Mouse (Mus musculus): ENCODE measurements around the gene Narf. TPM values are rescaled to one million over a fixed set of nuclear protein-coding genes. Genes with fewer than 3 reads are reported as not detected.
A peak's percentile ranks its signal among the peaks of the same experiment; 100 is the strongest.

Gene Narf
- polyA plus RNA-seq, 1 experiment: 4.0 TPM

DNA sequence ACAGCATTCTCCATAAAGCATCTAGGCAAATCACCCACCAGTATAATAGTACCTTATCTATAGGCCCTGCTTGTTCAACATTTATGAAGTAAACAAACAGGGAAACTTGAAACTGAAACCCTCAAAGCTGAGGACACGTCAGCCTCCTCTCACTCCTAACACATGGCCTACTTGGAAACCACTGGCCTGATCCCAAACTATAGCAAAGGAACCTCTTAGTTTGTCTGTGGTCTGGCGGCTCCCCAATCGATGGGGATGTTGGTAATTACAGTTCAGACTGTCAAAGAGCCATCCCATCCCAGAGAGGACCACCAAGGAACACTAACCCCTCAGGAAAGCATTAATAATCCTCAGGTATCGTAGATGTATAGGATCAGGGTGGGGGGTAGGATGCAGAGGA, 37.2 kb upstream of the Narf start:
- H3K36me3 ChIP-seq (ENCODE audit: control insufficient read depth, insufficient read depth): no peaks in the 10 kb centered on the region
- H3K4me3 ChIP-seq (ENCODE audit: insufficient read depth, poor library complexity, severe bottlenecking): no peak overlapping the region
- no peaks in the 10 kb centered on the region for H3K27me3 ChIP-seq (ENCODE audit: control insufficient read depth, insufficient read depth, insufficient read length)
- no peaks in the 10 kb centered on the region for H3K79me2 ChIP-seq (ENCODE audit: control insufficient read depth, insufficient read depth)
- H3ac ChIP-seq (ENCODE audit: control insufficient read depth, insufficient read length, low read depth): no peak overlapping the region
- TF ChIP-seq CTCF (IDR thresholded peaks at IDR 0.05; ENCODE audit: control insufficient read depth, insufficient read depth, insufficient read length): no peak
- no peak for TF ChIP-seq CEBPB (IDR thresholded peaks at IDR 0.05; ENCODE audit: low read depth)
- no peak for TF ChIP-seq MYOG (IDR thresholded peaks at IDR 0.05; ENCODE audit: control insufficient read depth, extremely low read depth, insufficient read length)
- no peak for TF ChIP-seq USF1 (IDR thresholded peaks at IDR 0.05; ENCODE audit: low read depth)
- no peak for TF ChIP-seq MAX (IDR thresholded peaks at IDR 0.05)
- no peak for TF ChIP-seq MYOD1 (IDR thresholded peaks at IDR 0.05; ENCODE audit: control insufficient read depth, insufficient read length, low read depth)
- no peak for TF ChIP-seq FOSL1 (IDR thresholded peaks at IDR 0.05; ENCODE audit: insufficient read depth, low read length, poor library complexity, severe bottlenecking)
- no peaks in the 10 kb centered on the region for H3K79me3 ChIP-seq (ENCODE audit: low read depth)

DNA sequence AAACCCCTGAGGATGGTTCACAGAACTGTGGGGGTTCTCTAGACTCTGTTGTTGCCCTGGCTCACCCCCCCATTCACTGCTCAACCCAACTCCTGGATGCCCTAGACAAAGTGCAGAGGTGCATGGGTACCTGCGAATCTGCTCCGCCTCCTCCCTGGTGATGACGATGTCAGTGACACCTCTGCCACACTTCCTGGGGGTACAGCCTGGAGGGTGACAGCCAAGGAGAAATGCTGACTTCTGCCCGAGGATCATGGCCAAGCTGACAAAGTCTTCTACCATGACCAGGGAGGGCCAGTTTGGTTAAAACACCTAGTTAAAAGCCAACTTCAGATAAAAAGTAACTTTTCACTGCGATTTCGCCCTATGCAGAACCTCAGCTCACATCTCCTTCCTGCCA, 36.3 kb upstream of the Narf start:
- Histone ChIP-seq H3K79me3 (ENCODE audit: low read depth) (no peaks in the 10 kb centered on the region), H3K36me3 (ENCODE audit: control insufficient read depth, insufficient read depth) (no peaks in the 10 kb centered on the region), H3K4me3 (ENCODE audit: insufficient read depth, poor library complexity, severe bottlenecking) (no peak overlapping the region), H3K79me2 (ENCODE audit: control insufficient read depth, insufficient read depth) (no peaks in the 10 kb centered on the region), H3K27me3 (ENCODE audit: control insufficient read depth, insufficient read depth, insufficient read length) (no peaks in the 10 kb centered on the region), H3ac (ENCODE audit: control insufficient read depth, insufficient read length, low read depth) (no peak overlapping the region)
- TF ChIP-seq USF1 (IDR thresholded peaks at IDR 0.05; ENCODE audit: low read depth): no peak

DNA sequence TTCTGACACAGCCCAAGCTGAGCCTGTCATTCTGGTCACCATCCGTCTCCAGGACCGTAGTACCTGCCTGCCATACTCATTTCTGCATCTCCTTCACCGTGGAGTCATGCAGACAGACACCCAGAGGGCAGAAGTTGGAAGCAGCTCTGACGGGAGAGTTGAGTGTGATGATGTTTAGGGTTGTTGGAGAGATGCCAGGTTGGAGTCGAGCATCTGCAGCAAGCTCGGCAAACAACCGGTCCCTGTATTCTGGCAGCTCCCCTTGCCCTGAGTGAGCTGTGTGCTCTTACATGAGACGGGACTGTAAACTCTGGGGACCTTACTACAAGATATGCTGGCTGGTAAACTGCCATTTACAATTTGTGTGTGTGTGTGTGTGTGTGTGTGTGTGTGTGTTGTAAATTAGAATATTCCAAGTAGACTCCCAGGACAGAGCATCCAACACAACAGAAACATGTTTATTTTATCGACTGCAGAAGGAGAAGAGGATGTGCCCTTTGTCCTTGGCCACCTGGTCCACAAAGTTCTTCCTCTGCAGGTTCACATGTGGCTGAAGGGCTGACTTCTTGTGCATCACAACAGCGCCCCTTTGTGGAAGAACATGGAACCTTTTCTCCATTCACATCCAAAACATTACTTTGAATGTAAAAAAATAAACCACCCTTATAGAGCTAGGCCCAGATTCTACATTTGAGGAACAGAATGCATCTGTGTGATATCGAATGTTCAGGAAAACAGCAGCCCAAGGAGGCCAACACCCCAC, 35.4 kb upstream of the Narf start:
- no peaks in the 10 kb centered on the region for H3K79me2 ChIP-seq (ENCODE audit: control insufficient read depth, insufficient read depth)
- H3ac ChIP-seq (ENCODE audit: control insufficient read depth, insufficient read length, low read depth): no peak overlapping the region
- no peaks in the 10 kb centered on the region for H3K27me3 ChIP-seq (ENCODE audit: control insufficient read depth, insufficient read depth, insufficient read length)
- no peaks in the 10 kb centered on the region for H3K36me3 ChIP-seq (ENCODE audit: control insufficient read depth, insufficient read depth)
- no peaks in the 10 kb centered on the region for H3K79me3 ChIP-seq (ENCODE audit: low read depth)
- H3K4me3 ChIP-seq (ENCODE audit: insufficient read depth, poor library complexity, severe bottlenecking): no peak overlapping the region
- TF ChIP-seq USF1 (IDR thresholded peaks at IDR 0.05; ENCODE audit: low read depth): no peak
- TF ChIP-seq MYOD1 (IDR thresholded peaks at IDR 0.05; ENCODE audit: control insufficient read depth, insufficient read length, low read depth): no peak
- no peak for TF ChIP-seq MYOG (IDR thresholded peaks at IDR 0.05; ENCODE audit: control insufficient read depth, extremely low read depth, insufficient read length)
- TF ChIP-seq MAX (IDR thresholded peaks at IDR 0.05): no peak
- no peak for TF ChIP-seq CEBPB (IDR thresholded peaks at IDR 0.05; ENCODE audit: low read depth)
- no peak for TF ChIP-seq CTCF (IDR thresholded peaks at IDR 0.05; ENCODE audit: control insufficient read depth, insufficient read depth, insufficient read length)
- no peak for TF ChIP-seq FOSL1 (IDR thresholded peaks at IDR 0.05; ENCODE audit: insufficient read depth, low read length, poor library complexity, severe bottlenecking)

DNA sequence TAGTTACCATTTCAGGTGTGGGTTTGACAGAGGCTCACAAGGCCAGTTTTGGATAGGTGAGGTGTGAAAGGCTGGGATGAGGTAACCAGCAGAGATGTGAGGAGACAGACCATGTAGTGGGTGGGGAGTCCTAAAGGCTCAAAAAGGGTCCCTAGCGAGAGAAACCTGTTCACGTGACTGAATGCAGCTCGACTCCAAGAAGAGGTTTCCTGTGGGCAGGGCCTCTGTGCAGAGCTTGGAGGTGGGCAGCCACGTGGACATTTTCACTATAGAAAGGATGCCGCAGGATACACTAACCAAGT, 33.2 kb upstream of the Narf start:
- no peaks in the 10 kb centered on the region for H3K79me3 ChIP-seq (ENCODE audit: low read depth)
- TF ChIP-seq CEBPB (IDR thresholded peaks at IDR 0.05; ENCODE audit: low read depth) (no peak), MAX (IDR thresholded peaks at IDR 0.05) (peak; percentile 34), USF1 (IDR thresholded peaks at IDR 0.05; ENCODE audit: low read depth) (peak; percentile 88), CTCF (IDR thresholded peaks at IDR 0.05; ENCODE audit: control insufficient read depth, insufficient read depth, insufficient read length) (no peak)
- H3K36me3 ChIP-seq (ENCODE audit: control insufficient read depth, insufficient read depth): peaks cover 7% of the 10 kb centered on the region
- no peaks in the 10 kb centered on the region for H3K79me2 ChIP-seq (ENCODE audit: control insufficient read depth, insufficient read depth)
- H3ac ChIP-seq (ENCODE audit: control insufficient read depth, insufficient read length, low read depth): no peak overlapping the region
- H3K4me3 ChIP-seq (ENCODE audit: insufficient read depth, poor library complexity, severe bottlenecking): peak overlapping the region; percentile 68
- H3K27me3 ChIP-seq (ENCODE audit: control insufficient read depth, insufficient read depth, insufficient read length): no peaks in the 10 kb centered on the region

DNA sequence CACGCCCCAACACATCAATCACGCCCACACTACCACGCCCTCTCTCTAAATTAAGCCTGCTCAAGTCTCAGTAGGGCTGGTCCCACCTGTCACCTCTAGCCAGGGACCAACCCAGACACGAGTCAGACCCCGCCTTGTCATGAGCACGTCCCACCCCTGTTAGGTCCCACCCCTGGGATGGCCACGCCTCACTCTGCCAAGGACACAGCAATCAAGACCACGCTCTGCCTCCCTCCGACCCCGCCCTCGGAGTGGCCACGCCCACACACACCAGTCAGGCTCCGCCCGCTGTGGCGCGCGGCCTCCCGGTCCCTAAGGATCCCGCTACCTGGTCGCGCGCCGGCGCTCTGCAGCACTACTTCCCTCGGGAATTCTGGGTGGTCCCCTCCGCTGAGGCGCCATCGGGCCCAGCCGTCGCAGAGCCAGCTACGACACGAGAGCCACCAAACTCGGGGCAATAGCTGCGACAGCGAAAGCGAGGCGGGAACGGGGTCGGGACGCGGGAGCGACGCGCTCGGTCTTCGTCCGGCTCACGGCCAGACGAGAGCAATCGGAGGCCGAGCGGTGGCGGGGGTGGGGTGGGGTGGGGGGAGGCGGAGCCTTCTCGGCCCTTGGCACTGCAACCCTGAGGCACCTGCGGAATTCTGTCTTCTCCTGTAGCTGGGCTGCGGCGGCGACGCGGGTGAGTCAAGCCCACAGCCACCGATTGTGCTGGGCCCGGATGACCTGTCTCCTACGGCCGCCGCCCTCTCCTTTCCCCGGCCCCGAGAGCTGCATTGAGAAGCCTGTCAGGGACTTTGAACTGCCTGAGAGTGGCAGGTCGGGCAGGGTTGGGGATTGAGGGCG, 32.7 kb upstream of the Narf start, which contains the start of the genes Hexdc and Ogfod3:
Gene Hexdc, plus strand, starts transcription at position 273 of the 846 bp plus-strand sequence.
Gene Ogfod3, minus strand, starts transcription at position 551 of the 846 bp plus-strand sequence.
- no peaks in the 10 kb centered on the region for H3K79me2 ChIP-seq (ENCODE audit: control insufficient read depth, insufficient read depth)
- TF ChIP-seq USF1 (IDR thresholded peaks at IDR 0.05; ENCODE audit: low read depth) (no peak), MAX (IDR thresholded peaks at IDR 0.05) (no peak), CTCF (IDR thresholded peaks at IDR 0.05; ENCODE audit: control insufficient read depth, insufficient read depth, insufficient read length) (no peak), MYOG (IDR thresholded peaks at IDR 0.05; ENCODE audit: control insufficient read depth, extremely low read depth, insufficient read length) (no peak), CEBPB (IDR thresholded peaks at IDR 0.05; ENCODE audit: low read depth) (no peak), FOSL1 (IDR thresholded peaks at IDR 0.05; ENCODE audit: insufficient read depth, low read length, poor library complexity, severe bottlenecking) (no peak), MYOD1 (IDR thresholded peaks at IDR 0.05; ENCODE audit: control insufficient read depth, insufficient read length, low read depth) (no peak)

More for the DNA sequence above, 32.7 kb upstream of the Narf start, which contains the start of the genes Hexdc and Ogfod3:
- peak within 1 kb of the TSS; percentile 80 for H3ac ChIP-seq (ENCODE audit: control insufficient read depth, insufficient read length, low read depth)
- H3K4me3 ChIP-seq (ENCODE audit: insufficient read depth, poor library complexity, severe bottlenecking): peak within 1 kb of the TSS; percentile 68
- H3K36me3 ChIP-seq (ENCODE audit: control insufficient read depth, insufficient read depth): peaks cover 7% of the 10 kb centered on the region
- H3K27me3 ChIP-seq (ENCODE audit: control insufficient read depth, insufficient read depth, insufficient read length): no peaks in the 10 kb centered on the region
- H3K79me3 ChIP-seq (ENCODE audit: low read depth): no peaks in the 10 kb centered on the region

Measured in C2C12 (cell line).